Mouse (Mus musculus): ENCODE measurements at regions not wholly inside any gene's neighbourhood (a gene's known extent, or its start where the extent isn't known, plus 50 kb on each side); places are given as distances from the start of the nearest gene placed in this dataset.
A peak's percentile ranks its signal among the peaks of the same experiment; 100 is the strongest.
"Not testable (repeated sequence)": the region's sequence is repeated elsewhere in the genome, so short reads cannot be mapped to it uniquely, and the experiment has no call there.

GRCm38 (mm10) chr11:31615107-31615811 is 56.4 kb downstream of the Bod1 start:
- peak; percentile 58 for DNase-seq

- DNase-seq: no peak
These were observed 57.3 kb downstream of the Bod1 start for GRCm38 (mm10) chr11:31614394-31614713.

GRCm38 (mm10) chr11:31613688-31614393 is 57.8 kb downstream of the Bod1 start:
- DNase-seq: no peak

GRCm38 (mm10) chr11:31608458-31608857 is 63.2 kb downstream of the Bod1 start:
- DNase-seq: no peak

GRCm38 (mm10) chr11:31601499-31601898 is 70.2 kb downstream of the Bod1 start:
- no peak for DNase-seq

- DNase-seq: no peak
These were observed 78.1 kb downstream of the Bod1 start for GRCm38 (mm10) chr11:31593604-31594003.

GRCm38 (mm10) chr11:31592061-31592460 is 79.6 kb downstream of the Bod1 start:
- DNase-seq: no peak

- no peak for DNase-seq
These were observed 80.6 kb downstream of the Bod1 start for GRCm38 (mm10) chr11:31591037-31591554.

GRCm38 (mm10) chr11:31574941-31575340 is 96.7 kb downstream of the Bod1 start:
- DNase-seq: no peak

GRCm38 (mm10) chr11:31564742-31565510 is 106.8 kb downstream of the Bod1 start:
- no peak for DNase-seq

- no peak for DNase-seq
These were observed 107.6 kb downstream of the Bod1 start for GRCm38 (mm10) chr11:31563826-31564741.

GRCm38 (mm10) chr11:31562954-31563353 is 108.7 kb downstream of the Bod1 start:
- DNase-seq: no peak

- DNase-seq: no peak
These were observed 110.9 kb downstream of the Bod1 start for GRCm38 (mm10) chr11:31560775-31561174.

- DNase-seq: peak; percentile 57
These were observed 116.6 kb downstream of the Bod1 start for GRCm38 (mm10) chr11:31555042-31555441.

GRCm38 (mm10) chr11:31551614-31552271 is 119.9 kb downstream of the Bod1 start:
- no peak for DNase-seq

GRCm38 (mm10) chr11:31550747-31551613 is 120.7 kb downstream of the Bod1 start:
- peak; percentile 4 for DNase-seq

- DNase-seq: not testable (repeated sequence)
These were observed 126.2 kb downstream of the Bod1 start for GRCm38 (mm10) chr11:31545514-31545913.

- no peak for DNase-seq
These were observed 129.0 kb downstream of the Bod1 start for GRCm38 (mm10) chr11:31542635-31543219.

GRCm38 (mm10) chr11:31541425-31541824 is 130.3 kb downstream of the Bod1 start:
- no peak for DNase-seq

GRCm38 (mm10) chr11:31540816-31541215 is 130.9 kb downstream of the Bod1 start:
- DNase-seq: no peak

Measured in cerebellum, adult 9-10 months (tissue).